8 mouse cellular contexts compared by ENCODE assay signal in the genomic region with DNA sequence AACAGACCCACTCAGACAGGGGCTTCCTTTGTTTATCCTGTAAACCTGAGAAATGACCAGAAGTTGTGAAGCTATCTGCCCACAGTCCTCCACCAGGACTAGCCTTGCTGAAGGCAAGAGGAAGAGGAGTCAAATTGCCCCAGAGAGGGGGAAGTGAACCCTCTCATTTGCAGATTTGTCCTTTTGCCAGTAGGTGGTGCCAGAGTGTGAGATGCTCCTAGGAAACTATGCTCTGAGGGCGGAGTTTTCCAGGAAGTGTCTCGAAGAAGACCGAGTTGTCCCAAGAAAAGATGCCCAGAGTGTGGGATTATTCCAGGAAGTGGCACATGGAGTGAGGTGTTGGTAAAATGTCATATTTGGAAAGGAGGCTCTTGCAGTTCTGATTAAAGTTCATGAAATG.
A peak's percentile ranks its signal among the peaks of the same experiment; 100 is the strongest.
DNase-seq lines count a peak whose midpoint lies in the region; ATAC-seq and TF ChIP-seq lines count a peak whose summit lies in the region.
"Had no signal": no experiment of that assay in that cellular context is flagged by ENCODE, and none has a peak within 500 bp of the region (broad histone marks: within the 10 kb centered on the region; RNA-seq: fewer than 3 reads in every experiment).

No protein-coding gene starts in this region.

- H3K27ac ChIP-seq in kidney, adult 2 months (ENCODE audit: insufficient read depth, low read depth, low read length) = no peak overlapping the region
- no peak overlapping the region for H3K27ac ChIP-seq in kidney, embryonic 16.5 days (ENCODE audit: low read length)
- H3K27ac ChIP-seq: lung, embryonic 15.5 days had no signal

- H3K9me3 ChIP-seq in kidney, embryonic 16.5 days (ENCODE audit: low read length) = no peaks in the 10 kb centered on the region
- H3K9me3 ChIP-seq: lung, embryonic 15.5 days had no signal

- H3K4me2 ChIP-seq in kidney, embryonic 16.5 days (replicated peaks; ENCODE audit: low read depth, low read length) = no peak overlapping the region
- H3K4me2 ChIP-seq: lung, embryonic 15.5 days had no signal

- peak; percentile 57 for TF ChIP-seq CTCF in kidney, adult 2 months (conservative IDR thresholded peaks at IDR 0.05; ENCODE audit: insufficient read depth, insufficient read length, low read depth, low read length)

- H3K4me1 ChIP-seq in kidney, adult 2 months (ENCODE audit: control insufficient read depth, insufficient read depth, low read length) = no peaks in the 10 kb centered on the region
- no peaks in the 10 kb centered on the region for H3K4me1 ChIP-seq in kidney, embryonic 16.5 days (ENCODE audit: insufficient read depth, low read length)
- H3K4me1 ChIP-seq: lung, embryonic 15.5 days had no signal

- TF ChIP-seq POLR2A in kidney, adult 2 months (IDR thresholded peaks at IDR 0.05; ENCODE audit: low read depth, low read length) = no peak

- no peak overlapping the region for H3K4me3 ChIP-seq in kidney, adult 2 months (ENCODE audit: insufficient read depth, low read depth, low read length)
- H3K4me3 ChIP-seq in kidney, embryonic 16.5 days (ENCODE audit: low read length) = no peak overlapping the region
- H3K4me3 ChIP-seq: lung, embryonic 15.5 days had no signal

- no peak for ATAC-seq in kidney, embryonic 16.5 days (ENCODE audit: low FRiP score, low TSS enrichment)
- ATAC-seq in granulocyte monocyte progenitor cell, adult 5-6 weeks (replicated peaks; ENCODE audit: poor library complexity, severe bottlenecking) = peak; percentile 68

- WGBS in kidney, adult 2 months = 16% methylated on average over 3 of the region's 3 CpGs
- 46% methylated on average over 3 of the region's 3 CpGs for WGBS in kidney, embryonic 16.5 days

- peak; percentile 50 for DNase-seq in kidney, adult 2 months
- DNase-seq in ES-CJ7 (ENCODE audit: low read depth, low spot score) (peak; percentile 71), WW6 (ENCODE audit: low read depth, low spot score) (peak; percentile 26)
- DNase-seq in retina, embryonic 14.5 days (ENCODE audit: low spot score) = peak; percentile 43
- no peak for DNase-seq in spleen, postnatal 36 days (ENCODE audit: low spot score in 2 of 2)

- no peak overlapping the region for H3K9ac ChIP-seq in kidney, embryonic 16.5 days (replicated peaks; ENCODE audit: low read length)
- H3K9ac ChIP-seq: lung, embryonic 15.5 days had no signal

- no peaks in the 10 kb centered on the region for H3K27me3 ChIP-seq in kidney, adult 2 months (replicated peaks; ENCODE audit: control insufficient read depth, insufficient read depth, low read length)
- H3K27me3 ChIP-seq in kidney, embryonic 16.5 days (ENCODE audit: insufficient read depth, low read length) = no peaks in the 10 kb centered on the region
- H3K27me3 ChIP-seq: lung, embryonic 15.5 days had no signal

- H3K36me3 ChIP-seq in kidney, adult 2 months (ENCODE audit: control insufficient read depth, insufficient read depth, low read length) = no peaks in the 10 kb centered on the region
- H3K36me3 ChIP-seq in kidney, embryonic 16.5 days (ENCODE audit: insufficient read depth, low read length) = no peaks in the 10 kb centered on the region
- H3K36me3 ChIP-seq: lung, embryonic 15.5 days had no signal

Comparison
In these comparisons a context has a peak if more than half of its experiments do, and no peak if none do; other contexts are left out.
1. DNase-seq: peak in kidney, adult 2 months (single experiment), ES-CJ7 (single experiment), WW6 (single experiment) and retina, embryonic 14.5 days (single experiment); none in spleen, postnatal 36 days (0 of 2).